Mouse (Mus musculus) intestine, embryonic 16.5 days (tissue): ENCODE results near the gene Mllt3. TPM values are rescaled to one million over a fixed set of nuclear protein-coding genes. Genes with fewer than 3 reads are reported as not detected.
A peak's percentile ranks its signal among the peaks of the same experiment; 100 is the strongest.

ENCODE experiments used
- ATAC-seq: fragments of 200-750 bp; cut with Nextera tagmentation; 2 replicates; pipeline ENCODE4 v1.8.0; 2017; ENCODE audit warnings: moderate TSS enrichment, moderate library complexity
- H3K27ac ChIP-seq: fragments of 300-500 bp; sonication (generic); 2 replicates; pipeline ENCODE4 v1.5.1; 2014; ENCODE audit warnings: mild to moderate bottlenecking, low read length
- H3K27me3 ChIP-seq: fragments of 300-500 bp; sonication (generic); replicated peaks from 2 replicates; pipeline ENCODE4 v1.6.1; 2014; ENCODE audit warnings: low read length, control low read depth, mixed read lengths; ENCODE audit not compliant: control insufficient read depth, insufficient read depth
- H3K36me3 ChIP-seq: fragments of 300-500 bp; sonication (generic); 2 replicates; pipeline ENCODE4 v1.6.1; 2014; ENCODE audit warnings: low read length, control low read depth; ENCODE audit not compliant: control insufficient read depth, insufficient read depth
- H3K4me1 ChIP-seq: fragments of 300-500 bp; sonication (generic); 2 replicates; pipeline ENCODE4 v1.6.1; 2014; ENCODE audit warnings: low read length, control low read depth, mixed read lengths; ENCODE audit not compliant: control insufficient read depth, insufficient read depth
- H3K4me2 ChIP-seq: fragments of 300-500 bp; sonication (generic); 2 replicates; pipeline ENCODE4 v1.6.1; 2014; ENCODE audit warnings: low read depth, low read length, control low read depth
- H3K4me3 ChIP-seq: fragments of 300-500 bp; sonication (generic); 2 replicates; pipeline ENCODE4 v1.5.1; 2014; ENCODE audit warnings: mild to moderate bottlenecking, low read length
- H3K9ac ChIP-seq: fragments of 300-500 bp; sonication (generic); 2 replicates; pipeline ENCODE4 v1.6.1; 2014; ENCODE audit warnings: low read depth, low read length
- H3K9me3 ChIP-seq: fragments of 300-500 bp; sonication (generic); 2 replicates; pipeline ENCODE4 v1.6.1; 2016; ENCODE audit warnings: low read length, control low read depth; ENCODE audit not compliant: control insufficient read depth
- WGBS: fragments of 180-500 bp; shearing (Covaris S2); extraction: QIAGEN DNeasy Blood & Tissue Kit; methylation state at CpG from one replicate; pipeline ENCODE4 v1.1.7; 2014; 5-methylcytosine and 5-hydroxymethylcytosine counted together
- polyA plus RNA-seq: library from polyadenylated mRNA; unstranded; fragments of >200 nt; fragmentation: Nextera tagmentation; extraction: Ambion mirVana; gene quantifications from 2 replicates; pipeline ENCODE4 v1.2.1, GENCODE M21; 2015

Mllt3 gene
- polyA plus RNA-seq, 1 experiment from 2014 or later: 30.0 TPM

- H3K9me3 ChIP-seq: no peaks in the 10 kb centered on the region
- peaks cover 26% of the 10 kb centered on the region for H3K4me1 ChIP-seq
- peak; percentile 65 for ATAC-seq
- no peak overlapping the region for H3K4me3 ChIP-seq
- no peaks in the 10 kb centered on the region for H3K36me3 ChIP-seq
- H3K27me3 ChIP-seq: no peaks in the 10 kb centered on the region
- no peak overlapping the region for H3K27ac ChIP-seq
- 24% methylated on average over 2 of the region's 2 CpGs for WGBS
- H3K9ac ChIP-seq: no peak overlapping the region
- H3K4me2 ChIP-seq: no peak overlapping the region
These were observed 198.9 kb downstream of the Mllt3 start for GRCm38 (mm10) chr4:87834310-87834709.

- Histone ChIP-seq H3K9ac (no peak overlapping the region), H3K27ac (no peak overlapping the region), H3K4me3 (no peak overlapping the region), H3K27me3 (no peaks in the 10 kb centered on the region), H3K36me3 (no peaks in the 10 kb centered on the region), H3K4me1 (peaks cover 15% of the 10 kb centered on the region), H3K9me3 (no peaks in the 10 kb centered on the region), H3K4me2 (no peak overlapping the region)
- no peak for ATAC-seq
- WGBS: 85% methylated on average over 6 of the region's 6 CpGs
These were observed 202.3 kb downstream of the Mllt3 start for GRCm38 (mm10) chr4:87830794-87831306.

GRCm38 (mm10) chr4:87829426-87830063 is 203.6 kb downstream of the Mllt3 start:
- Histone ChIP-seq H3K4me2 (no peak overlapping the region), H3K9ac (no peak overlapping the region), H3K36me3 (no peaks in the 10 kb centered on the region), H3K4me1 (peaks cover 11% of the 10 kb centered on the region), H3K4me3 (no peak overlapping the region), H3K27me3 (no peaks in the 10 kb centered on the region), H3K9me3 (no peaks in the 10 kb centered on the region), H3K27ac (no peak overlapping the region)
- WGBS: 84% methylated on average over 5 of the region's 5 CpGs
- no peak for ATAC-seq

GRCm38 (mm10) chr4:87826336-87826735 is 206.8 kb downstream of the Mllt3 start:
- H3K27ac ChIP-seq: no peak overlapping the region
- no peak overlapping the region for H3K9ac ChIP-seq
- H3K4me2 ChIP-seq: no peak overlapping the region
- H3K4me3 ChIP-seq: no peak overlapping the region
- H3K27me3 ChIP-seq: no peaks in the 10 kb centered on the region
- WGBS: 80% methylated on average over 5 of the region's 5 CpGs
- no peaks in the 10 kb centered on the region for H3K4me1 ChIP-seq
- no peaks in the 10 kb centered on the region for H3K9me3 ChIP-seq
- no peak for ATAC-seq
- H3K36me3 ChIP-seq: no peaks in the 10 kb centered on the region

- WGBS: 71% methylated on average over 3 of the region's 3 CpGs
- H3K36me3 ChIP-seq: no peaks in the 10 kb centered on the region
- no peak overlapping the region for H3K27ac ChIP-seq
- H3K4me1 ChIP-seq: no peaks in the 10 kb centered on the region
- ATAC-seq: no peak
- no peaks in the 10 kb centered on the region for H3K27me3 ChIP-seq
- H3K9ac ChIP-seq: no peak overlapping the region
- no peaks in the 10 kb centered on the region for H3K9me3 ChIP-seq
- H3K4me2 ChIP-seq: no peak overlapping the region
- no peak overlapping the region for H3K4me3 ChIP-seq
These were observed 209.5 kb downstream of the Mllt3 start for GRCm38 (mm10) chr4:87823623-87824022.

- Histone ChIP-seq H3K9ac (no peak overlapping the region), H3K4me2 (no peak overlapping the region), H3K4me3 (no peak overlapping the region), H3K27ac (no peak overlapping the region), H3K4me1 (no peaks in the 10 kb centered on the region), H3K9me3 (no peaks in the 10 kb centered on the region), H3K36me3 (no peaks in the 10 kb centered on the region), H3K27me3 (no peaks in the 10 kb centered on the region)
- no peak for ATAC-seq
- 76% methylated on average over 6 of the region's 6 CpGs for WGBS
These were observed 210.0 kb downstream of the Mllt3 start for GRCm38 (mm10) chr4:87823191-87823590.

- Histone ChIP-seq H3K4me1 (no peaks in the 10 kb centered on the region), H3K4me2 (no peak overlapping the region), H3K27me3 (no peaks in the 10 kb centered on the region), H3K27ac (no peak overlapping the region), H3K4me3 (no peak overlapping the region), H3K9ac (no peak overlapping the region), H3K36me3 (no peaks in the 10 kb centered on the region), H3K9me3 (no peaks in the 10 kb centered on the region)
- WGBS: 69% methylated on average over 3 of the region's 3 CpGs
- no peak for ATAC-seq
These were observed 212.3 kb downstream of the Mllt3 start for GRCm38 (mm10) chr4:87820911-87821310.

- WGBS: 57% methylated on average over 9 of the region's 9 CpGs
- Histone ChIP-seq H3K4me2 (no peak overlapping the region), H3K4me3 (no peak overlapping the region), H3K4me1 (peaks cover 6% of the 10 kb centered on the region; the same call in 1 of the 2 replicates), H3K27me3 (no peaks in the 10 kb centered on the region), H3K27ac (no peak overlapping the region), H3K9me3 (no peaks in the 10 kb centered on the region), H3K9ac (no peak overlapping the region), H3K36me3 (no peaks in the 10 kb centered on the region)
- ATAC-seq: no peak
These were observed 214.0 kb downstream of the Mllt3 start for GRCm38 (mm10) chr4:87819182-87819581.

GRCm38 (mm10) chr4:87818276-87818675 is 214.9 kb downstream of the Mllt3 start:
- Histone ChIP-seq H3K4me3 (no peak overlapping the region), H3K36me3 (no peaks in the 10 kb centered on the region), H3K4me1 (peaks cover 6% of the 10 kb centered on the region; the same call in 1 of the 2 replicates), H3K4me2 (no peak overlapping the region), H3K27ac (no peak overlapping the region), H3K9me3 (no peaks in the 10 kb centered on the region), H3K27me3 (no peaks in the 10 kb centered on the region), H3K9ac (no peak overlapping the region)
- no peak for ATAC-seq
- WGBS: 92% methylated on average over 1 of the region's 1 CpGs
